Mouse (Mus musculus): ENCODE results near the gene Pola2.

- no peak for TF ChIP-seq CTCF (IDR thresholded peaks at IDR 0.05; ENCODE audit: borderline replicate concordance, extremely low read depth, insufficient read depth, insufficient read length)
- TF ChIP-seq POLR2A (IDR thresholded peaks at IDR 0.05; ENCODE audit: borderline replicate concordance, extremely low read depth, insufficient read depth, insufficient read length, poor library complexity, severe bottlenecking), result peak; percentile 67; the same call in 1 of the 2 replicates
These were observed 51.6 kb downstream of the Pola2 start for GRCm38 (mm10) chr19:5912103-5913006.

Measured in brain, embryonic 14.5 days (tissue).